Mouse (Mus musculus) embryonic facial prominence, embryonic 15.5 days (tissue): Measurements from ENCODE around the gene Wars. TPM values are rescaled to one million over a fixed set of nuclear protein-coding genes. Genes with fewer than 3 reads are reported as not detected.

ENCODE experiments used
- ATAC-seq: fragments of 200-750 bp; cut with Nextera tagmentation; 2 replicates; pipeline ENCODE4 v1.8.0; 2017; ENCODE audit warnings: low read depth, moderate TSS enrichment; ENCODE audit not compliant: insufficient number of reproducible peaks, low FRiP score, low TSS enrichment
- H3K27ac ChIP-seq: fragments of 300-500 bp; sonication (generic); replicated peaks from 2 replicates; pipeline ENCODE4 v1.5.1; 2015; ENCODE audit warnings: mild to moderate bottlenecking, inconsistent platforms
- H3K27me3 ChIP-seq: fragments of 300-500 bp; sonication (generic); 2 replicates; pipeline ENCODE4 v1.6.1; 2015; ENCODE audit warnings: inconsistent platforms
- H3K36me3 ChIP-seq: fragments of 300-500 bp; sonication (generic); 2 replicates; pipeline ENCODE4 v1.6.1; 2015; ENCODE audit warnings: mild to moderate bottlenecking, inconsistent platforms
- H3K4me1 ChIP-seq: fragments of 300-500 bp; sonication (generic); 2 replicates; pipeline ENCODE4 v1.6.1; 2015; ENCODE audit warnings: inconsistent platforms
- H3K4me2 ChIP-seq: fragments of 300-500 bp; sonication (generic); replicated peaks from 2 replicates; pipeline ENCODE4 v1.6.1; 2015; ENCODE audit warnings: mild to moderate bottlenecking, inconsistent platforms
- H3K4me3 ChIP-seq: fragments of 300-500 bp; sonication (generic); replicated peaks from 2 replicates; pipeline ENCODE4 v1.5.1; 2015; ENCODE audit warnings: mild to moderate bottlenecking, inconsistent platforms
- H3K9ac ChIP-seq: fragments of 300-500 bp; sonication (generic); 2 replicates; pipeline ENCODE4 v1.6.1; 2015; ENCODE audit warnings: inconsistent platforms
- H3K9me3 ChIP-seq: fragments of 300-500 bp; sonication (generic); replicated peaks from 2 replicates; pipeline ENCODE4 v1.6.1; 2016; ENCODE audit warnings: inconsistent platforms
- WGBS: fragments of 180-500 bp; shearing (Covaris S2); methylation state at CpG from one replicate; pipeline ENCODE4 v1.1.7; 2015; 5-methylcytosine and 5-hydroxymethylcytosine counted together
- polyA plus RNA-seq: library from polyadenylated mRNA; unstranded; fragments of >200 nt; fragmentation: Nextera tagmentation; extraction: Ambion mirVana; gene quantifications from 2 replicates; pipeline ENCODE4 v1.2.1, GENCODE M21; 2015

Wars gene
- polyA plus RNA-seq, 1 experiment from 2014 or later = 65.8 TPM

DNA sequence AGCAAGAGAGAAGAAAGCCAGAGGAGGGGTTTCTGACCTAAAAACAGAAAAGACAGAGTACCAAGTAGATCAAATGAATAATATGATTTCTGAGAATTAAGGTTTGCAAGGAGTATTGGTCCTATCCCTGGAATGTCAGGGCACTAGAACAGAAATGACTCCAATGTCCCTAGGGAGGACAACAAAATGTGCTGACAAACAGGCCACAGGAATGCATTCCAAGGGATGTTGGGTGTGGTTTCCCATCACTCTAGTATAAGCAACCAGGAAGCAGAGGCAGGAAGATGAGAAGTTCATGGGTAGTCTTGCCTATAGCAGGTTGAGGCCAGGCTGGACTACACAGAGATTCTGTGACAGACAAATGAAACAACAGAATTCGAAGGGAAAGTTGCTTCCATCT lies 8.1 kb downstream of the Wars start:
- no peak for ATAC-seq
- Histone ChIP-seq H3K27ac (no peak overlapping the region), H3K4me3 (no peak overlapping the region), H3K27me3 (no peaks in the 10 kb centered on the region), H3K4me2 (no peak overlapping the region), H3K4me1 (no peaks in the 10 kb centered on the region), H3K36me3 (peaks cover 77% of the 10 kb centered on the region), H3K9ac (no peak overlapping the region), H3K9me3 (no peaks in the 10 kb centered on the region)
- 71% methylated on average over 1 of the region's 1 CpGs for WGBS

- H3K9me3 ChIP-seq = no peaks in the 10 kb centered on the region
- peaks cover 82% of the 10 kb centered on the region for H3K36me3 ChIP-seq
- no peak for ATAC-seq
- H3K4me1 ChIP-seq = no peaks in the 10 kb centered on the region
- 87% methylated on average over 8 of the region's 8 CpGs for WGBS
- no peak overlapping the region for H3K4me3 ChIP-seq
- no peak overlapping the region for H3K4me2 ChIP-seq
- no peaks in the 10 kb centered on the region for H3K27me3 ChIP-seq
- H3K9ac ChIP-seq = no peak overlapping the region
- no peak overlapping the region for H3K27ac ChIP-seq
Observed at GRCm38 (mm10) chr12:108882776-108883175, 11.2 kb downstream of the Wars start.

DNA sequence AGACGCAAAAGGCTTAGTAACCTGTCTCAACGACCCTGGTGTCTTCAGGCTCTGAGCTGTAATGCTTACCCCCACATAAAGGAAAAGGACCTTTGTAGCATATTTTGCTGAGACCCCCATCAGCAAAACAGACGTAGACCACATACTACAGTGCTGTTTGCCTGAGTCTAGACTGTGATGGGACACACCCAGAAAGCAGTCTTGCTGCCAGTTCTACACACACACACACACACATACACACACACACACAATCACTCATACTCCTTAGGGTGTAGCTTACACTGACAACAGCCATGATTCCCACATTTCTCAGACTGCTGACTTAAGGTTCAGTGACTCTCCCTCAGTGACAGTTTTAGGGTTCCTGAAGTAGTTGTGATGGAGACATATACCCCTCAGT lies 12.8 kb downstream of the Wars start:
- 81% methylated on average over 3 of the region's 3 CpGs for WGBS
- peaks cover 72% of the 10 kb centered on the region for H3K36me3 ChIP-seq
- H3K4me2 ChIP-seq = no peak overlapping the region
- ATAC-seq = no peak
- no peaks in the 10 kb centered on the region for H3K27me3 ChIP-seq
- H3K27ac ChIP-seq = no peak overlapping the region
- H3K9me3 ChIP-seq = no peaks in the 10 kb centered on the region
- no peak overlapping the region for H3K9ac ChIP-seq
- H3K4me1 ChIP-seq = no peaks in the 10 kb centered on the region
- H3K4me3 ChIP-seq = no peak overlapping the region

GRCm38 (mm10) chr12:108880606-108881005 lies 13.4 kb downstream of the Wars start:
- Histone ChIP-seq H3K9ac (no peak overlapping the region), H3K27ac (no peak overlapping the region), H3K4me3 (no peak overlapping the region), H3K4me2 (no peak overlapping the region), H3K9me3 (no peaks in the 10 kb centered on the region), H3K4me1 (no peaks in the 10 kb centered on the region), H3K27me3 (no peaks in the 10 kb centered on the region), H3K36me3 (peaks cover 72% of the 10 kb centered on the region)
- ATAC-seq = no peak
- WGBS = 96% methylated on average over 5 of the region's 5 CpGs

GRCm38 (mm10) chr12:108879138-108879537 lies 14.8 kb downstream of the Wars start:
- WGBS = 89% methylated on average over 4 of the region's 4 CpGs
- Histone ChIP-seq H3K27me3 (no peaks in the 10 kb centered on the region), H3K27ac (no peak overlapping the region), H3K36me3 (peaks cover 73% of the 10 kb centered on the region), H3K9me3 (no peaks in the 10 kb centered on the region), H3K4me1 (no peaks in the 10 kb centered on the region), H3K4me2 (no peak overlapping the region), H3K4me3 (no peak overlapping the region), H3K9ac (no peak overlapping the region)
- no peak for ATAC-seq

GRCm38 (mm10) chr12:108873122-108873521 lies 20.9 kb downstream of the Wars start:
- Histone ChIP-seq H3K27ac (no peak overlapping the region), H3K36me3 (peaks cover 74% of the 10 kb centered on the region), H3K27me3 (no peaks in the 10 kb centered on the region), H3K4me2 (no peak overlapping the region), H3K4me3 (no peak overlapping the region), H3K4me1 (no peaks in the 10 kb centered on the region), H3K9ac (no peak overlapping the region), H3K9me3 (no peaks in the 10 kb centered on the region)
- no peak for ATAC-seq
- WGBS = 82% methylated on average over 5 of the region's 5 CpGs

DNA sequence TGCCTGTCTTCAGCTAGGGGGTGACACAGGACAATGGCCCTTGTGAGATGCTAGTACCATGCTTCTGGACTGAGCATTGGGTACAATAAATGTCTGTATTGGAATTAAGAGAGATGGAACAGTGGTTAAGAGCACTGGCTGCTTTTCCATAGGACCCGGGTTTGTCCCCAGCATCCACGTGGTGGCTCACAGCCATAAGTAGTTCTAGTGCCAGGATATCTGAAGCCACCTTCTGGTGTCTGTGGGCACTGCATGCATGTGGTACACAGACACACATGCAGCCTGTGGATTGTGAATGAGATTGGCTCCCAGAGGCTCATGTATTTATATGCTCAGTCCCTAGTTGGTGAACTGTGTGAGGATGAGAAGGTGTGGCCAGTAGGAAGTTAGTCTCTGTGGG lies 24.4 kb downstream of the Wars start:
- Histone ChIP-seq H3K4me3 (no peak overlapping the region), H3K27me3 (no peaks in the 10 kb centered on the region), H3K9ac (no peak overlapping the region), H3K27ac (no peak overlapping the region), H3K4me1 (no peaks in the 10 kb centered on the region), H3K9me3 (no peaks in the 10 kb centered on the region), H3K36me3 (peaks cover 74% of the 10 kb centered on the region), H3K4me2 (no peak overlapping the region)
- no peak for ATAC-seq
- 74% methylated on average over 2 of the region's 2 CpGs for WGBS

- Histone ChIP-seq H3K4me3 (no peak overlapping the region), H3K36me3 (peaks cover 84% of the 10 kb centered on the region), H3K4me2 (no peak overlapping the region), H3K9me3 (no peaks in the 10 kb centered on the region), H3K4me1 (no peaks in the 10 kb centered on the region), H3K27ac (no peak overlapping the region), H3K27me3 (no peaks in the 10 kb centered on the region), H3K9ac (no peak overlapping the region)
- 86% methylated on average over 6 of the region's 6 CpGs for WGBS
- no peak for ATAC-seq
Observed at GRCm38 (mm10) chr12:108865007-108865494, 28.9 kb downstream of the Wars start.

DNA sequence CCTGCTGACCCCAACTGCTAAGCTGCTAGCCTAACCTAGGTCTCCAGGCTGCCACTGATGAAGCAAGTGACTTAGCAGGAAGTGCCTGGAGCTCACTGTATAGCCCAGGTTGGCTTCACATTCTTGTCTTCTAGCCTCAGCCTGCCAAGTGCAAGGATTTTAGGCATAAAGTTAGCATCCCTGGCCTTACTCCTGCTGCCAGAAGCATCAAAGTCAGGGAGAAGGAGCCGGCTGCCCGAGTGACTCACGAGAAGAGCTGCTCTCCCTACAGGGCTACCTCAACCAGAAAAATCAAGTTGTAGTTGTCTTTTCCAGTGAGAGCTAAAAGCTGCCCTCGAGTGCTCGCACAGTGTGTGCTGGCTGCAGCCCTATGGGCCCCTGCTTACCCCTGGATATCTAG lies 35.5 kb downstream of the Wars start:
- ATAC-seq = no peak
- H3K4me3 ChIP-seq = no peak overlapping the region
- 0 out of 2 replicates have a peak, but pooled peaks cover 6% of the 10 kb centered on the region for H3K4me1 ChIP-seq
- peaks cover 42% of the 10 kb centered on the region for H3K36me3 ChIP-seq
- no peak overlapping the region for H3K4me2 ChIP-seq
- no peaks in the 10 kb centered on the region for H3K27me3 ChIP-seq
- no peak overlapping the region for H3K9ac ChIP-seq
- no peak overlapping the region for H3K27ac ChIP-seq
- H3K9me3 ChIP-seq = no peaks in the 10 kb centered on the region
- 78% methylated on average over 5 of the region's 5 CpGs for WGBS

DNA sequence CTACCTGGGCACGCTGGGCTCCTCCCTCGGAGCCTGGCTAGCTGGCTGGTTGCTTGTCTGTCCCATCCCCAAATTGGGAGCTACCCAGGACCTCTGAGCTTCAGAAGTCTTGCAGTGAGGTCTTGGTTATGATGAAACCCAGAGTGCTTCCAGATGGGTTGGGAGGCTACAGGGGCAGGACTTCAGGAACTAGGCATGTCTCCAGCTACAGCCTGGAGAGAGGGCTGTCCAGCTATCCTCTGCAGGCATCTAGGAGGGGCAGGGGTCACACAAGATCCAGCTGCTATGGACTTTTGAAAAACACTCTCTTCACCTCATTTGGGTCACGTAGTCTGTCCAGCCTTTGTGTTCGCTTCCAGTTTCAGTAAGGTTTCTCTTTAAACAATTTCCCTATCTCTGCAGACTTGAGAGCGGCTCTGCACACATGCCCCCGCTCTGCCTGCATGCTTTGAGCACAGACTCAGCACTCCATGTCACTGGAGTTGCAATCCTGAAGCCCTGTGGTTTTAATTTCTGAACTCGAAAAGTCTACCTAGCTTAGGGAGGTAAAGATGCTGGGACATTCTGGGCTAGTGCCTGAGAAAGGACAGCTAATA lies 36.3 kb downstream of the Wars start:
- H3K4me1 ChIP-seq = 0 out of 2 replicates have a peak, but pooled peaks cover 6% of the 10 kb centered on the region
- H3K27me3 ChIP-seq = no peaks in the 10 kb centered on the region
- H3K4me2 ChIP-seq = no peak overlapping the region
- whole genome bisulfite sequencing = 67% methylated on average over 7 of the region's 7 CpGs
- no peaks in the 10 kb centered on the region for H3K9me3 ChIP-seq
- ATAC-seq = no peak
- H3K36me3 ChIP-seq = peaks cover 34% of the 10 kb centered on the region
- no peak overlapping the region for H3K4me3 ChIP-seq
- no peak overlapping the region for H3K27ac ChIP-seq
- H3K9ac ChIP-seq = no peak overlapping the region

- H3K27me3 ChIP-seq = no peaks in the 10 kb centered on the region
- no peak overlapping the region for H3K4me3 ChIP-seq
- H3K27ac ChIP-seq = no peak overlapping the region
- 0 out of 2 replicates have a peak, but pooled peaks cover 6% of the 10 kb centered on the region for H3K4me1 ChIP-seq
- WGBS = 84% methylated on average over 7 of the region's 7 CpGs
- no peaks in the 10 kb centered on the region for H3K9me3 ChIP-seq
- no peak overlapping the region for H3K9ac ChIP-seq
- H3K36me3 ChIP-seq = peaks cover 28% of the 10 kb centered on the region; the same call in 1 of the 2 replicates
- ATAC-seq = no peak
- H3K4me2 ChIP-seq = no peak overlapping the region
Observed at GRCm38 (mm10) chr12:108857109-108857508, 36.9 kb downstream of the Wars start.

DNA sequence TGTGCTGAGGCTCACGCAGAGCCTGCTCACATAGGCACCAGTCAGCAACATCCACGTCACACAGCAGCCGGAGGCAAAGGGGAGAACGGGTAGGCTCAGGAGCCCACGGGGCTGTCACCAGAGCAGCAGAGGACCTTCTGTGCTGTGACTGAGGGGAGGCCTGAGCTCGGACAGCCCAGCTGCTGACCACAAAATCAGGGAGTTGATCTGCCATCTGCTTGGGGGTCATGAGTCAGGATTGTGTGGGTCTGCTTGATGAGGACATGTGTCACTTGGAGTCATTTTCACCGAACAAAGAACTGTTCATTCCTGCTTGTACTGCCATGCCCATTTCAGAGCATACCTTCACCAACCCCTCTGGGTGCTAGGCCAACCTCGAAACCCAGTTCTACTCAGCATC lies 37.8 kb downstream of the Wars start:
- no peak overlapping the region for H3K4me3 ChIP-seq
- no peaks in the 10 kb centered on the region for H3K9me3 ChIP-seq
- no peak overlapping the region for H3K9ac ChIP-seq
- no peak overlapping the region for H3K27ac ChIP-seq
- peaks cover 20% of the 10 kb centered on the region; the same call in 1 of the 2 replicates for H3K36me3 ChIP-seq
- H3K4me1 ChIP-seq = 0 out of 2 replicates have a peak, but pooled peaks cover 6% of the 10 kb centered on the region
- no peak overlapping the region for H3K4me2 ChIP-seq
- no peaks in the 10 kb centered on the region for H3K27me3 ChIP-seq
- 77% methylated on average over 8 of the region's 8 CpGs for WGBS
- ATAC-seq = no peak
